Mouse (Mus musculus) B cell, adult 67 days (primary cell): Measurements from ENCODE around the gene Nat8f5. TPM values are rescaled to one million over a fixed set of nuclear protein-coding genes. Genes with fewer than 3 reads are reported as not detected.

ENCODE experiments used
- total RNA-seq, 2 experiments: library from RNA; stranded (reverse); gene quantifications; 4 replicates each; pipeline ENCODE4 v1.2.4; 2023

Nat8f5 gene
- not detected for total RNA-seq

DNA sequence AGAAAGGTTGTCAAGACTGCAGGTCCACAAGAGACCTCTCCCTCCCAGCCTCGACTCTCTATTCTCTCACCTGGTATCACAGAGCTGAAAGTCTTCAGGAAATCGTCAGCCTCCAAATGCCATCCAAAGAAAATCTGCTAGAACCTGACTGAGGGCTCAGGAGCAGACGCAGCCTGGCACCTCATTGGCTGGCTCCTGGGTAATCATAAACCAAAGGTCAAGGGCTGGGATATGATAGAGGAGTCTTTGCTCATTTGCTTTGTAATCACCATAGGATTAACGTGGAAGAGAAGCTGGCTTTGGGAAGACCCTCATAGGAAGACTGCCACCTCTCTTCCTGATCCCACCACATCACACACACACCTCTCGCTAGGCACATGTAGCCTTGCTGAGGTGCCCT lies at the start of gene Nat8f5, which contains the start of gene Nat8f6:
TSS of gene Nat8f5 (minus strand) at position 136 of the 400 bp plus-strand sequence.
TSS of gene Nat8f6 (minus strand) at position 118 of the 400 bp plus-strand sequence.

DNA sequence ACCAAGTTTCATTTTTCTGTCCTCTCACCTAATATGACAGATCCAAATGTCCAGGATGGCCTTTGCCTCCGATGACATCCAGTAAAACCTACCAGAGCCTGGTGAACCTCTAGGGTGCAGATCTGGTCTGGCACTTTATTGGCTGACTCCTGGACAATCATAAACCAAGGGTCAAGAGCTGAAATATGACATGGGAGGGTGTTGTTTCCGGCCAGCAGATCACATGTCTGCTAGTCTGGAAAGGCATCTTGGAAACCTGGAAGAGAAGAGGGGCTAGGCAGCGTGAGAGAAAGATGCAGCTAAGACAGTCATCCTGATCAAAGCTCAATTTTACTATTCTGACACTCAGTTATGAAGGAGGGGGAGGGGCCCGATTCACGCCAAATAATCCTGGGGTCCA lies 48.2 kb upstream of the Nat8f5 start, which contains the start of gene Nat8f2:
TSS of gene Nat8f2 (minus strand) at position 153 of the 400 bp plus-strand sequence.

GRCm38 (mm10) chr6:85831796-85832321 lies 11.1 kb upstream of the Nat8f5 start, which contains the start of gene Nat8:
Gene Nat8, minus strand, starts transcription at chr6:85832082.

Other genes with a start within 250 kb of the Nat8f5 start
- 1 to 10 TPM; 4.4 to 6.1 TPM for gene Alms1, start 233.4 kb downstream of the Nat8f5 start, total RNA-seq
- gene Nat8f7, start 107.8 kb downstream of the Nat8f5 start, total RNA-seq: not detected
- gene Nat8f3, start 55.2 kb downstream of the Nat8f5 start, total RNA-seq: not detected
- gene Nat8f6, start within 50 bp of the Nat8f5 start, total RNA-seq: not detected
- not detected for gene Nat8, start 11.1 kb upstream of the Nat8f5 start, total RNA-seq
- gene Nat8f2, start 48.2 kb upstream of the Nat8f5 start, total RNA-seq: under 1 TPM; 0.18 to 0.26 TPM
- gene Nat8f4, start 83.9 kb upstream of the Nat8f5 start, total RNA-seq: 1 to 10 TPM; 3.0 to 3.3 TPM
- gene Tprkb, start 90.9 kb upstream of the Nat8f5 start, total RNA-seq: 10 to 100 TPM; 19.7 to 22.7 TPM
- gene Nat8f1, start 94.7 kb upstream of the Nat8f5 start, total RNA-seq: 1 to 10 TPM; 1.8 to 5.9 TPM
- gene Dusp11, start 140.7 kb upstream of the Nat8f5 start, total RNA-seq: 100 to 1,000 TPM; 207 to 241 TPM
- not detected for gene Figla, start 195.2 kb upstream of the Nat8f5 start, total RNA-seq
- not detected for gene Add2, start 207.7 kb upstream of the Nat8f5 start, total RNA-seq